Mouse (Mus musculus): ENCODE data around the gene Man1c1.
A peak's percentile ranks its signal among the peaks of the same experiment; 100 is the strongest.

The Man1c1 gene

GRCm38 (mm10) chr4:134673882-134674463 lies 30.1 kb downstream of the Man1c1 start:
- no peak for DNase-seq

GRCm38 (mm10) chr4:134673151-134673550 lies 30.9 kb downstream of the Man1c1 start:
- DNase-seq = no peak

GRCm38 (mm10) chr4:134672326-134672725 lies 31.8 kb downstream of the Man1c1 start:
- no peak for DNase-seq

- no peak for DNase-seq
These were observed 32.4 kb downstream of the Man1c1 start for GRCm38 (mm10) chr4:134671660-134672173.

DNA sequence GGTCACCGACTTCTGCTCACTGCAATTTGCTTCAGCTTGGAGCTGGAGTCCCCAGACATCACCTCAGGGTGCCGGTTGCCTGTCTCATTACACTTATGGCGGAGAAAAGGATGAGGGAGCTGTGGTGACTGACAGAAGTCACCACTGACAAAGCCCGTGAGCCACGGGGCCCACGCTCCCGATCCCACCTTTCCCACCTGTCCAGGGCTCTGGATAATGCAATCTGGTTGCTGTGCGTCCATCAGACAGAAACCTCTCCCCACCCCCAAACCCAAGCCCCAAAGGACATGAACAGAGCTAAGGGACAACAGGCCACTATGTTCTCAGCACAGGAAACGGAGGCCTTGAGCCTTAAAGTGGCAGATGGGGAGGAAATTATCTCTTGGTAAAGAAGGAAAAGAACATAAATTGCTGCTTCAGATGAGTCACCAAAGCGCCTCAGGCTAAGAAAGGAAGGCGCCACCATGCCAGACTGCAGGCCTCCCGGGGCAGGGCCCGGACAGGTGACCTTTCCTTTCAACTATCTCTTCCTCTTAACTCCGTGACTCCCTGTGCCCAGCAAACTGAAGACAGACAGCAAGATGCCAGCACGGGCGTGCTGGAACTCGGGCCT lies 34.2 kb downstream of the Man1c1 start:
- no peak for DNase-seq

DNA sequence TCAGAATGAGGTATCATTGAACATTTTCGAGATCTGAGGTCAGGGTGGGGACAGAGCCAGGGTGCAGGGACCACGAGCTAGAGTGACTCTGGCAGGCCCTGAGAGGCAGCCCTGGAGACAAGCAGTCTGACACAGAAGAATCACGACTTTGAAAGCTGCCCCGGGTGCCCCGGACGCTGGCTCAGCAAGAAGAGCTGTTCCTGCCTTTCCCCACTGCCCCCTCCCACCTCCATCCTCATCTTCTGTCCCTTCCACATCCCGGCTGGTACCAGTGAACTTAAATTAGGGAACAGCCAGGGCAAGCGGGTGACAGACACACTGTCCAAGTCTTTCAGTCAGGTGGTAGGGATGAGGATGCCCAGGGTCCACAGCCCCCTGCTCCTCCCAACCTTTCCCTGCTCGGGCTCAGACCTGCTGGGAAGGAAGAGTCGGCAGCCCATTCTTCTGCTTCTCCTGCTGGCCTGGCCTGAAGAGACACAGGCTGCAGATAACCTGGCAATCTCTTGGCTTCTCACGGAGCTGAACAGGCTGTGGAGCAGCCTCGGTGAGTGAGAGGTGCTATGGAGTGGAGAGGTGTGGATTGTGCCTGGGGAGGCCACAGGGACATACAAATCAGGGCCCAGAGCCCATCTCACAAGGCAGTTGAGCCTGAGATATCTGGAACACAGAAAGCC lies 35.6 kb downstream of the Man1c1 start:
- DNase-seq = no peak

DNA sequence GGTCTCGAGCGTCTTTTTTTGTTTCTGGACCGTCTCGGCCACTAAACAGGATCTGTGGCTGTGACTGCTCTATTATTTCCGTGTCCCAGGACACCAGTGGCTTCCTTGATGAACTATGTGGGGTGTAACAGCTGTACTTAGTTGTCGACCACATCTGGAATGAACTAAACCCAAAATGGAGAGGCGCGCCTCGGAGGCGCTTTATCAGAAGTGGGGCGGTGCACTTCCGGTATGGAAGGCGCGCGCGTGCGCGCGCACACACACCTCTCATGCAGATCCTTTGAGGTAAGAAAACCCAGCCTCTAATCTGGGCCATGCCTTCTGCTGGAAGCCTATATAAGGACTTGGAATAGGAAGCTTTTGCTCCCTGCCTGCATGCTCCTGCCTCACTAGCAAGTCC lies 37.7 kb downstream of the Man1c1 start:
- no peak for DNase-seq

DNA sequence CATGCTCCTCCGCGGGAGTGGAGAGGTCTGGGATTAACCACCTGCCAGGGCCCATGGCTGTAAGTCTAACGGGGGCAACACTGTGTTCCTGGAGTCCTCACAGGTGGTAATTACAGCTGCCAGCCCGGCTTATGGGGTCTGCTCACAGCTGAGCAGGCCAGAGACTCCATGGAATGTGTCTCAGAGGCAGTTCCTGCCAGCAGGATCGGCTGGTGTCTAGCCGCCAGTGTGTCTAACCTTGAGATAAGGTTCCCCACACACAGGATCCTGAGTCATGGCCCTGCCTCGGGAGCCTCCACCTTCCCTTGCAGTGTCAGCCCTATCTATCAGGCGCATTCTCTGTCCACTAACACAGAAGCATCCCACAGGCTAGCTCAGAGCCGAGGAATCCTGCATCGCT lies 41.0 kb downstream of the Man1c1 start:
- no peak for DNase-seq

DNA sequence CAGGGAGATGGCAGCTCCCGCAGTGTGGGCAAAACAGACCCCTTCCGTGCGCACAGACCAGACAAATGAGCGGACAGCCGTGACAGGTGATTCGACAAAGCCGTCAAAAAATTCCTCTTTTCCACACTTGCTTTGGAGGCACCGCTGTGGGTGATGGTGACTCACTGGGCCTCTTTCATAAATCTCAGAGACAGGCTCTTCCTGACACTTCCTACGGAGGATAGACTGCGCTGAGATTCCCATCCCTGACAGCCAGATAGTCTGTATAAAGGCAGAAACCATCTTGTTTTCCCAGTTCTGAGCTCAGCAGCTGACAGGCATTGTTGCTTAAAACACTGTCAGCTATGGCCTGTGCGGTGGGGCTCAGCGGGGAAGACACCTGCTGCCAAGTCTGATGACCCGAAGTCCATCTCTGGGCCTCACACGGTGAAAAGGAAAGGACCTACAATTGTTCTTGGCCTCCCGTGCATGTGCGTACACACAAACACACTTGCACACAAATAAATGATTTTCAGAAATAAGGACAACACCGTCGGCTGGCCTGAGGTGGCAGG lies 43.4 kb downstream of the Man1c1 start:
- no peak for DNase-seq

DNA sequence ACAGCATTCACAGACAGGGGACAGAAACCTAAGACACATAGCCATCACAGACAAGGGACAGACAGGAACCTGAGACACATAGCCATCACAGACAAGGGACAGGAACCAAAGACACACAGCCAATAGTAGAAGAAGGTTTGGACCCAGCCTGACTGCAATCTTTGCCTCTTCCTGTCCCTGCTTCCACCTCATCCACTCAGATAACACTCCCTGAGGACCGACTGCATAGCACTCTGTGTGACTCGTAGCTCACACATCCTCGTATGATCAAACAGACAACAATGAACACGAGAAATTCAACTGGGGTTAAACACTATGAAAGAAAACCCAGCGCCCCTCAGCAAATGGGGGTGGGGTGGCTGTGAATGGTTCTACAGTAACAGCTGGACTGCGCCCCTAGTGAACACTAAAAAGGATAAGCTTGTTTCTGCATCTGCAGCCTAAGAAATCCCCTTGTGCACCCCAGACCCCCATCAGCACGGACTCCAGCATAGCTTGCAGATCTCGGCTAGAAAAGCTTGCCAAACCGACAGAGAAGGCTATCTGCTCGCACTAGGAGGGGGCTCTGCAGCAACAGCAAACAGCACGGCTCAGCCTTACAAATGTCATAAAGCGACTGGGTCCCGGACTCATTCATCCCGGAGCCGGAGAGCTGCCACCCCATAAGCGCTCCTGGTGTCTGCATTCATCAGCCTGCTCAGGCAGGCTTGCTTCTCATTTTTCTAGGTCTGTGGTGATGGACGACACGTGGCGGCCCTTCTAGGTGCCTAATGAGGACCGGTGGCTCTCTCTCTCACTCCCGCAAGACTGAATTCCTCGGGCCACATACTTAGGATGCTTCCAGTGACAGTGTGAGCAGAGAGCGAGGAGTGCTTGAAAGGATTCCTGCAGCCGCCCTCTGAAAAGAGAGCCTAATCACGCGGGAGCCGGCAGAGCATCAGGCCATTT lies 44.5 kb downstream of the Man1c1 start:
- DNase-seq = no peak

DNA sequence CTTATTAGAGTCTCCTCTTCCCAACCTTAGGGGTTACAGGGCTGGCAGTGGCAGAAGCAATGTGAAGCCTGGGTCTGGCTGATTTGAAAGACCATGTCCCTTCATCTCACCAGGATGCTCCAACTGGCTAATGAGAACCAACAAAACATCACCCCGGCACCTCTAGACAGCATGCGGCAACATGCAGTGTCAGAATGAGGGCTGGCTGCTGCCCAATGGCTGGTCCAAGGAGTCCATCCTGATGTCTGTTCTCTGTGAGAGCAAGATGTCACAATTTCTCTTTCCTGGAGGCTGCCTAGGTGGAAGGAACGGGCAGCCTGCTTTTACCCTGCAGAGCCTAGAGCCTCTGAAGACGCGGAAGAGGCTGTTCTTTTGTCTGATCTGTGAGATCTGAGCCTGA lies 46.6 kb downstream of the Man1c1 start:
- DNase-seq = no peak

DNA sequence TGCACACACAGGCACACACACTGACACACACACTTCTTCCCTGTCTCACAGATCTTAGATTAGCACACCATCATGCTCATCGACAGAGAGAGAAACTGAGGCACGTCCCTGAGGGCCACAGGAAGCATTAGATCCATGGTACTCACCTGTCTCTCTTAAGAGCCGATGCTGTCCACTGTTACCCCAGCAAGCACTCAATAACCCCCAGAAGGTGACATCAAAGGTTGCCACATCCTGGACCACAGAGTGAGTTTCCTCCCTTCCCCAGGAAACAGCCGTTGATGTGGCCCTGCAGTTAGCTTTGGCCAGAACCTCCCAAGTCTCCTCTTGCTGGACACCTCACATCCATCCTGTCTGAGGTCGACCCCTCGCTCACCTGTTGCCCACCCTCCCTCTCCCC lies 49.7 kb downstream of the Man1c1 start:
- no peak for DNase-seq

DNA sequence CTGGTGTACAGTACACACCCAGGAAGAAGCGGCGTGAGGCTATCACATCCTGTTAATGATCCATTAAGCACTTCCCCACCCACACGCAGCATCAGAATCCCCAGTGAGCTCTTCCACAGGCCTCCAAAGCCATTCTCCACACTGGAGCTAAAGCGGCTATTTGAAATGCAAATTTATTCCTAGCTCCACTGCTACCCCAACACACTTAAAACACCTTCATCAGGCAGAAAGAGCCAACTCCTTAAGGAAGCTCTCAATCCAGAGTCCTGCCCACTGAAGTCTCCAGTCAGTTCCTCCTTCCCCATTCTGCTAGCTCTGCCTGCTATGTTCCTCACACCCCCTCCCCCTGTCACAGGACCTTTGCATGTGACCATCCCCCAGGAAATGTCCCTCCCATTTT lies 51.4 kb downstream of the Man1c1 start:
- no peak for DNase-seq

DNA sequence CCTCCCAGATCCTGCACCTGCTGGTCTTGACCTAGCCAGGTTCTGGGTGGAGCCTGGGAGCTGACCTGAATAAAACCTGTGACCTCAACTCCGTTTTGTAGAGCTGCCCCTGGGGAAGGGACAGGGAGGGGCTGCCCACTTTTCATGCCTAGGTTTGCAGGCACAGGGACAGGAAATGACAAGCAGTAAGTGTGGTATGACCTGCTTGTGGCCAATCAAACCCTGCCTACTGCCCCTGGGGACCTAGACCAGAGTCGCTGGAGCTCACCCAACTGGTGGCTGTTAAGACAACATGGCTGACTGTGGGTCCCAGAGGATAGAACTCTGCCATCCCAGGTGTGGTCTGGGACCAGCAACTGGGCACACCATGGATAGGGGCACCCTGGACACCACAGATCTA lies 51.9 kb downstream of the Man1c1 start:
- DNase-seq = no peak

DNA sequence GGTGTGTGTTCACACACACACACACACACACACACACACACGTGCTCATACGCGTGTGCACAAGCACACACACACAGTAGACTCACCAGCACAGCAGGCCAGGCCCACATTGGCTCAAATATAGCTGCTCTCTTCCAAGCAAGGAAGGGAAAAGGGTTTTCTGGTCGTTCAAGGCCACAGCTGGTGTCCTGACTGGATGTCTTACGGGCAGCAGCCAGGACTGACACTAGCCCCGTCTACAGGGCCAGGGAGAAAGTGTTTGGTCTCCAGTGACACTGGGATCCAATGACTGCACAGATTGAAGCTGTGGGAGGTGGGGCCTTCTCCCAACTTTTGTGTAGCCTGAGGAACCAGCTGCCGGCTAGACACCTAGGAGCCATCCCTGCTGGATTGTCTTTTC lies 52.7 kb downstream of the Man1c1 start:
- DNase-seq = peak; percentile 70

DNA sequence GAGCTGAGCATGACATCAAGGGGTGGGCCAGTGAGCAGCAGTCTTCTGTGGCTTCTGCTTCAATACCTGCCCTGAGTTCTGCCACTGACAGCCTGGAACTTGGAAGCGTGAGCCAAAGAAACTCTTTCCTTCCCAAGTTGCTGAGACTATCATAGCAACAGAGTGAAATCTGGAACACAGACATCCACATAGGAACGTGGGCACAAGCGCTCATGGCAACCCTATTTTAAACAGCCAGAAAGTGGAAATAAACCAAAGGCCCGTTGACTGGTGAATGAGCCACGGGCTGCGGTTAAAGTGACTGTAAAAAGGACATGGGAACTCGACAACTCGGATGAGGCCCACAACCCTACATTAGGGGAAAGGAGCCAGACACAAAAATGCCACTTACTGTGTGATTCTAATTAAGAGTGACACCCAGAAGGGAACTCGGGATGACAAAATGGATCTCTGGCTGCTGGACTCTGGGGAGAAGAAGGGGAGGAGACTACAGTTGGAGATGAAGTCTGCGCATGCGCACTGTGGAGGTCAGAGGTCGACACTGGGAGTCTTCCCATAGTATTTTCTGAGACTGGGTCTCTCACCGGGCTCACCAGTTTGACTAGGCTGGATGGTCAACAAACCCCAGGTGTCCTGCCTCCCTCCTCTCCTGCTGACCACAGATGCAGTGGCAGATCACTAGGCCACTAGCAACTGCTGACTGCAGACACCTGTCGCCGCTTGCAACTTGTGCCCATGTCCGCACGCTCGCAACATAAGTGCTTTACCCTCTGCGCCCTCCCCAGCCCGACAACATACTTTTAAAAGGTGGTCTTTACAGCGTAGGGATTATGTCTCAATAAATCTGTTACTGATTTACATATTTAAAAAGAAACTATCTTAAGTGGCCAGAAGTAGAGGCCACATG lies 58.8 kb downstream of the Man1c1 start:
- no peak for DNase-seq

DNA sequence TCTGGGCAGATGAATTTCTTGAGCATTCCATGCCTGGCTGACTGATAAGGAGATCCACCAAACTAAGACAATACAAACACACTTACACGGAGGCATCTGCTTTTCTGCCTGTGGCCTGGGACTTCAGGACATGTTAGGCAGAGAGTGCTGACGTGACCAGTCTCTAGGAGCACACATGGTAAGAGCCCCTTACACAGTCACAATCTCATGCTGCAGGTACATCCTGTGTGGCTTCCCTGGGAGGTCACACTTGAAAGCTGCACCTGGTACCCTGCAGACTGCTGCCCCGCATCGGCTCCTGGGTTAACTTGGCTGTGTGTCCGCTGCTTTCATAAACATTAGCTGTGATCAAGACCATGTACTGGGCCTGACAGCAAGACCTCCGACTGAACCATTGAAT lies 59.7 kb downstream of the Man1c1 start:
- DNase-seq = no peak

GRCm38 (mm10) chr4:134641711-134642516 lies 62.2 kb downstream of the Man1c1 start:
- no peak for DNase-seq

- DNase-seq = no peak
These were observed 64.8 kb downstream of the Man1c1 start for GRCm38 (mm10) chr4:134639325-134639724.

GRCm38 (mm10) chr4:134638111-134638550 lies 66.0 kb downstream of the Man1c1 start:
- DNase-seq = peak; percentile 30

GRCm38 (mm10) chr4:134636406-134636805 lies 67.7 kb downstream of the Man1c1 start:
- DNase-seq = peak; percentile 64

All from lung, postnatal 10 days (tissue).